Mouse (Mus musculus): ENCODE data around the gene Slx1b.

DNA sequence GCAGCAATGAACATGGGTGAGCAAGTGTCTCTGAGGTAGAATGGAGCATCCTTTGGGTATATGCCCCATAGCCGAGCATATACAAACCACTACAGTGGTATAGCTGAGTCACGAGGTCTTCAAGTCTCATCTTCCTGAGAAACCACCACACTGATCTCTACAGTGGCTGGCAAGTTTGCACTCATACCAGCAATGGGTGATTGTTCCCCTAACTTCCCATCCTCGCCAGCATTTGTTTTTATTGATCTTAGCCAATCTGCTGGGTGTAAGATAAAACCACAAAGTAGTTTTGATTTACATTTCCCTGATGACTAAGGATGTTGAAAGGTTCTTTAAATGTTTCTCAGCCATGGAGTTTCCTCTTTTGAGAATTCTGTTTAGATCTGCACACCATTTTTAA is 29.5 kb upstream of the Slx1b start:
- TF ChIP-seq CTCF (IDR thresholded peaks at IDR 0.05) (no peak), EP300 (IDR thresholded peaks at IDR 0.05) (no peak)
